Mouse (Mus musculus) heart, adult 2 months (tissue): ENCODE data around the gene Tmco5b. TPM values are rescaled to one million over a fixed set of nuclear protein-coding genes. Genes with fewer than 3 reads are reported as not detected.

Source experiments
- DNase-seq, 2 experiments: peaks; one replicate each; pipeline ENCODE4 v3.0.0; 2021
- H3K27ac ChIP-seq: fragments of 200-600 bp; 2 replicates; pipeline ENCODE4 v1.8.1; 2022
- H3K27me3 ChIP-seq: fragments of 200-500 bp; 2 replicates; pipeline ENCODE4 v1.6.1; 2012; ENCODE audit warnings: mild to moderate bottlenecking, low read length, inconsistent platforms, mixed read lengths; ENCODE audit not compliant: control insufficient read depth, insufficient read depth
- H3K36me3 ChIP-seq: fragments of 200-500 bp; 2 replicates; pipeline ENCODE4 v1.6.1; 2012; ENCODE audit warnings: low read length, inconsistent platforms; ENCODE audit not compliant: control insufficient read depth, insufficient read depth
- H3K4me1 ChIP-seq: fragments of 200-500 bp; 2 replicates; pipeline ENCODE4 v1.6.1; 2011; ENCODE audit warnings: low read length; ENCODE audit not compliant: control insufficient read depth, insufficient read depth
- H3K4me3 ChIP-seq: fragments of 200-600 bp; 2 replicates; pipeline ENCODE4 v1.8.1; 2022
- H3K79me2 ChIP-seq: fragments of 200-500 bp; replicated peaks from 2 replicates; pipeline ENCODE4 v1.6.1; 2012; ENCODE audit warnings: mild to moderate bottlenecking, inconsistent platforms, low read length, moderate library complexity, mixed read lengths; ENCODE audit not compliant: control insufficient read depth, insufficient read depth
- H3K9ac ChIP-seq: fragments of 200-500 bp; 2 replicates; pipeline ENCODE4 v1.6.1; 2012; ENCODE audit warnings: low read depth, mild to moderate bottlenecking, control low read depth, inconsistent platforms, low read length, mixed read lengths
- CTCF ChIP-seq: fragments of 200-600 bp; IDR thresholded peaks from 2 replicates; pipeline ENCODE4 v1.8.1; 2022; ENCODE audit warnings: antibody characterized with exemption, mild to moderate bottlenecking, moderate library complexity
- EP300 ChIP-seq: fragments of 200-500 bp; IDR thresholded peaks from 2 replicates; pipeline ENCODE4 v1.6.1; 2011; ENCODE audit warnings: low read depth, low read length, control low read depth; ENCODE audit not compliant: insufficient read depth
- POLR2A ChIP-seq: fragments of 200-500 bp; IDR thresholded peaks from 2 replicates; pipeline ENCODE4 v1.6.1; 2011; ENCODE audit warnings: mild to moderate bottlenecking, low read depth, low read length, control low read depth; ENCODE audit not compliant: insufficient read depth
- WGBS: fragments of 180-500 bp; shearing (Covaris S2); methylation state at CpG from one replicate; pipeline ENCODE4 v1.1.7; 2018; 5-methylcytosine and 5-hydroxymethylcytosine counted together
- intact Hi-C: fragments of 180-260 bp; cut with DNase I; formaldehyde crosslinking; loops from one replicate; pipeline ENCODE4 v1.15.1; 2025
- long read RNA-seq: library from polyadenylated mRNA; stranded (forward); transcript quantifications from one replicate; pipeline ENCODE4 v2.0.0, GENCODE M21; 2021
- polyA plus RNA-seq: library from polyadenylated mRNA; depleted of rRNA; stranded (reverse); fragments of >200 nt; gene quantifications from 2 replicates; pipeline ENCODE4 v1.2.3, GENCODE M21; 2012; rRNA removed
- total RNA-seq, 2 experiments: library from RNA; stranded (reverse); gene quantifications; 2 replicates each; pipeline ENCODE4 v1.2.3; 2021

Tmco5b gene
- total RNA-seq (not detected), polyA plus RNA-seq (not detected in 2 replicates)
- long read RNA-seq = 0 reads

- no peak within 1 kb of the TSS for H3K27ac ChIP-seq
- H3K4me3 ChIP-seq = no peak within 1 kb of the TSS
- intact Hi-C loops = no loop called here
- H3K4me1 ChIP-seq = no peaks in the 10 kb centered on the region
- no peak for DNase-seq
- no peak within 1 kb of the TSS for H3K9ac ChIP-seq
- no peaks in the 10 kb centered on the region for H3K79me2 ChIP-seq
- no peaks in the 10 kb centered on the region for H3K36me3 ChIP-seq
- 70% methylated on average over 2 of the region's 2 CpGs for WGBS
- TF ChIP-seq EP300 = no peak
- no peak for TF ChIP-seq POLR2A
- TF ChIP-seq CTCF = no peak
- H3K27me3 ChIP-seq = no peaks in the 10 kb centered on the region
Observed at GRCm38 (mm10) chr2:113285432-113285831, at the start of gene Tmco5b. TSS of gene Tmco5b (plus strand) at chr2:113285732.

- DNase-seq = no peak
- intact Hi-C loops = loop anchor here (5.0 kb wide), 1 partner anchor 735 kb away; no protein-coding TSS in a partner anchor
- H3K36me3 ChIP-seq = no peaks in the 10 kb centered on the region
- TF ChIP-seq CTCF = no peak
- TF ChIP-seq POLR2A = no peak
- TF ChIP-seq EP300 = no peak
- no peaks in the 10 kb centered on the region for H3K4me1 ChIP-seq
- H3K27ac ChIP-seq = no peak overlapping the region
- H3K79me2 ChIP-seq = no peaks in the 10 kb centered on the region
- no peaks in the 10 kb centered on the region for H3K27me3 ChIP-seq
- 70% methylated on average over 1 of the region's 1 CpGs for WGBS
- H3K4me3 ChIP-seq = no peak overlapping the region
- no peak overlapping the region for H3K9ac ChIP-seq
Observed at GRCm38 (mm10) chr2:113236993-113237392, 48.5 kb upstream of the Tmco5b start.

GRCm38 (mm10) chr2:113238871-113239270 lies 46.7 kb upstream of the Tmco5b start:
- WGBS = 68% methylated on average over 5 of the region's 5 CpGs
- TF ChIP-seq POLR2A = no peak
- TF ChIP-seq CTCF = no peak
- TF ChIP-seq EP300 = no peak
- no peaks in the 10 kb centered on the region for H3K27me3 ChIP-seq
- no peak overlapping the region for H3K27ac ChIP-seq
- no peaks in the 10 kb centered on the region for H3K36me3 ChIP-seq
- H3K4me3 ChIP-seq = no peak overlapping the region
- intact Hi-C loops = loop anchor here (5.0 kb wide), 1 partner anchor 737 kb away; no protein-coding TSS in a partner anchor
- H3K79me2 ChIP-seq = no peaks in the 10 kb centered on the region
- DNase-seq = no peak
- no peaks in the 10 kb centered on the region for H3K4me1 ChIP-seq
- no peak overlapping the region for H3K9ac ChIP-seq

- DNase-seq = no peak
Observed at GRCm38 (mm10) chr2:113302349-113303239, 17.1 kb downstream of the Tmco5b start.

GRCm38 (mm10) chr2:113303240-113303538 lies 17.7 kb downstream of the Tmco5b start:
- H3K4me1 ChIP-seq = no peaks in the 10 kb centered on the region
- intact Hi-C loops = loop anchor here (10.0 kb wide), 2 partner anchors 162 to 502 kb away; no protein-coding TSS in a partner anchor
- TF ChIP-seq EP300 (no peak), CTCF (no peak), POLR2A (no peak)
- H3K27ac ChIP-seq = no peak overlapping the region
- no peaks in the 10 kb centered on the region for H3K36me3 ChIP-seq
- H3K4me3 ChIP-seq = no peak overlapping the region
- H3K9ac ChIP-seq = no peak overlapping the region
- no peaks in the 10 kb centered on the region for H3K27me3 ChIP-seq
- no peaks in the 10 kb centered on the region for H3K79me2 ChIP-seq
- WGBS = 67% methylated on average over 4 of the region's 4 CpGs
- no peak for DNase-seq

More at GRCm38 (mm10) chr2:113302349-113303239, 17.1 kb downstream of the Tmco5b start:
- 36% methylated on average over 18 of the region's 18 CpGs for WGBS
- Histone ChIP-seq H3K4me3 (no peak overlapping the region), H3K27me3 (no peaks in the 10 kb centered on the region), H3K27ac (no peak overlapping the region), H3K4me1 (no peaks in the 10 kb centered on the region), H3K36me3 (no peaks in the 10 kb centered on the region), H3K79me2 (no peaks in the 10 kb centered on the region), H3K9ac (no peak overlapping the region)
- peak; percentile 73 for TF ChIP-seq CTCF
- no peak for TF ChIP-seq POLR2A
- intact Hi-C loops = loop anchor here (1.0 to 10.0 kb wide), 3 partner anchors 162 to 527 kb away; no protein-coding TSS in a partner anchor

- Histone ChIP-seq H3K4me1 (no peaks in the 10 kb centered on the region), H3K36me3 (no peaks in the 10 kb centered on the region), H3K27me3 (no peaks in the 10 kb centered on the region), H3K79me2 (no peaks in the 10 kb centered on the region), H3K9ac (no peak overlapping the region), H3K4me3 (no peak overlapping the region), H3K27ac (no peak overlapping the region)
- peak; percentile 40 to 65 for DNase-seq
- 7% methylated on average over 4 of the region's 4 CpGs for WGBS
- intact Hi-C loops = loop anchor here (1.0 to 10.0 kb wide), 3 partner anchors 126 to 499 kb away; no protein-coding TSS in a partner anchor
- no peak for TF ChIP-seq EP300
- TF ChIP-seq POLR2A = no peak
- peak; percentile 84 for TF ChIP-seq CTCF
Observed at GRCm38 (mm10) chr2:113305339-113305738, 19.8 kb downstream of the Tmco5b start.
